Mouse (Mus musculus) heart, postnatal 14 days (tissue): ENCODE measurements around the gene Mrpl47. TPM values are rescaled to one million over a fixed set of nuclear protein-coding genes. Genes with fewer than 3 reads are reported as not detected.

Experiments
- total RNA-seq, 2 experiments: library from RNA; stranded (reverse); gene quantifications; 2 replicates each; pipeline ENCODE4 v1.2.3; 2021

Gene Mrpl47
- total RNA-seq, 2 experiments from 2014 or later, result 33.3 to 41.9 TPM

Other genes starting within 250 kb of the Mrpl47 start
- gene Kcnmb3, start 245.4 kb downstream of the Mrpl47 start, total RNA-seq, result under 1 TPM in 1 of 2 experiments, not detected in 1; 0.17 TPM
- gene Zfp639, start 227.3 kb downstream of the Mrpl47 start, total RNA-seq, result 10 to 100 TPM; 21.1 to 23.5 TPM
- gene Mfn1, start 208.1 kb downstream of the Mrpl47 start, total RNA-seq, result 100 to 1,000 TPM; 361 to 370 TPM
- 10 to 100 TPM; 26.2 to 26.4 TPM for gene Gnb4, start 121.0 kb downstream of the Mrpl47 start, total RNA-seq
- gene Actl6a, start 31.3 kb downstream of the Mrpl47 start, total RNA-seq, result 10 to 100 TPM; 21.2 to 24.9 TPM
- 100 to 1,000 TPM; 768 to 787 TPM for gene Ndufb5, start 615 bp downstream of the Mrpl47 start, total RNA-seq
- 100 to 1,000 TPM; 175 to 180 TPM for gene Usp13, start 79.9 kb upstream of the Mrpl47 start, total RNA-seq